Mouse (Mus musculus): ENCODE results near the gene Lmf2.

DNA sequence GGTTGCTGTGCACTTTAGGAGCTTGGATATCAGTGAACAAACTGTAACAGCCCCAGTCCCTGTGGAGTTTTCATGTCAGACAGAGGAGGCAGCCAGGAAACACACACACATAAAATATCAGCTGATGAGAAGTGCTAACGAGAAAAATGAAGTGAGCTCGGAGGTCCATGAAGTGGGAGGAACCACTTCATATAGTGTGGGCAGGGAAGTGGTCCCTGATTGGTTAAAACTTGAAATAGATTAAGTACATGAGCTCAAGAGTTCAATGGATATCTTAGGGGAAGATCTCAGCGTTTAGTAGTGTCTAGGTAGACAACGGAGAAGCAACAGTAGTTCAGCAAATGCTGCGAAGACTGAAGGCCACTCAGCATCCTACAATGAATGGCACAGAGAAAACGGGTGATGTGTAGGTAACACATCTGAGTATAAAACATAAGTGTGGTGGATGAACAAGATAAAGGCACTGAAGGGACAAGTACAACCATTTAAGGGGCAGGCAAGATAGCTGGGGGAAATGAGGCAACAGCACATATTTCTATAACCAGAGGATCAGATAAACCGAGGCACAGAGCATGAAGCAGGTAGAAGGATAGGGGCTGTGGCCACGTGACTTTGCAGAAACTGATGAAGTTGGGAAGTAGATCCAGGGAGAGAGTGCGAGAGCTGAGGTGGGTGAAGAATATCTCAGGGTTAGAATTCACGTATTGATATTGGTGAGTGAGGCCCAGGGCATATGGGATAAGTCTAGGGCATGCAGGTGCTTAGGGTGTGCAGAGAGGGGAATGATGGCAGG is 49.6 kb upstream of the Lmf2 start:
- TF ChIP-seq EP300 (IDR thresholded peaks at IDR 0.05; ENCODE audit: low read depth) (no peak), CTCF (IDR thresholded peaks at IDR 0.05; ENCODE audit: low read depth) (no peak)

All from liver, embryonic 14.5 days (tissue).